ENCODE assay signal across 8 mouse cellular contexts in genomic region chr10:127522088-127522581, GRCm38 (mm10). TPM values are rescaled to one million over a fixed set of nuclear protein-coding genes. Genes with fewer than 3 reads are reported as not detected.
DNase-seq lines count a peak whose midpoint lies in the region; ATAC-seq and TF ChIP-seq lines count a peak whose summit lies in the region.

Shmt2 (minus strand) TSS chr10:127522444.

- in situ Hi-C loops in CH12.LX (cut with MboI; ENCODE audit: low pct_ligation_motif_present, low pct_unique_long_range_greater_than_20kb, low sequenced_read_pairs): no loop called here

- H3K27ac ChIP-seq in CH12.LX (ENCODE audit: insufficient read depth, low read depth): peak within 1 kb of the TSS; percentile 78
- H3K27ac ChIP-seq in heart, embryonic 13.5 days (replicated peaks): 0 out of 2 replicates have a peak within 1 kb of the TSS, but pooled peaks have one; percentile 17
- H3K27ac ChIP-seq in kidney, postnatal 0 days: 0 out of 2 replicates have a peak within 1 kb of the TSS, but pooled peaks have one; percentile 1
- H3K27ac ChIP-seq in liver, embryonic 11.5 days (ENCODE audit: low read depth, low read length): peak within 1 kb of the TSS; percentile 84

- H3K79me2 ChIP-seq in CH12.LX (replicated peaks; ENCODE audit: control insufficient read depth, extremely low read depth, insufficient read depth, poor library complexity, severe bottlenecking): peaks cover 28% of the 10 kb centered on the region

- WGBS in heart, embryonic 13.5 days: under 1% methylated on average over 21 of the region's 21 CpGs
- under 1% methylated on average over 21 of the region's 21 CpGs for WGBS in kidney, postnatal 0 days
- WGBS in liver, embryonic 11.5 days: under 1% methylated on average over 21 of the region's 21 CpGs

- H3K36me3 ChIP-seq in CH12.LX (replicated peaks in 1 of 2; ENCODE audit: control insufficient read depth in 1 of 2, insufficient read depth in 1 of 2, low read length in 1 of 2): peaks cover 30 to 39% of the 10 kb centered on the region in 2 experiments
- peaks cover 36% of the 10 kb centered on the region for H3K36me3 ChIP-seq in heart, embryonic 13.5 days
- H3K36me3 ChIP-seq in kidney, postnatal 0 days (ENCODE audit: insufficient read depth, low read length): peaks cover 18% of the 10 kb centered on the region; the same call in 1 of the 2 replicates
- H3K36me3 ChIP-seq in liver, embryonic 11.5 days (ENCODE audit: control insufficient read depth, insufficient read depth, low read length): peaks cover 35% of the 10 kb centered on the region
- H3K36me3 ChIP-seq in splenic B cell, adult 2 months (ENCODE audit: control insufficient read depth, insufficient read depth, low read length, poor library complexity, severe bottlenecking): peaks cover 6% of the 10 kb centered on the region

- H3K9ac ChIP-seq in CH12.LX (ENCODE audit: insufficient read depth, low read depth): peak within 1 kb of the TSS; percentile 92
- H3K9ac ChIP-seq in heart, embryonic 13.5 days: peak within 1 kb of the TSS; percentile 85
- H3K9ac ChIP-seq in kidney, postnatal 0 days (ENCODE audit: low read depth, low read length): peak within 1 kb of the TSS; percentile 48
- peak within 1 kb of the TSS; percentile 85 for H3K9ac ChIP-seq in liver, embryonic 11.5 days (ENCODE audit: low read depth, low read length)

- peak within 1 kb of the TSS; percentile 42 for H3K4me2 ChIP-seq in CH12.LX (ENCODE audit: insufficient read depth, low read depth, poor library complexity, severe bottlenecking)
- H3K4me2 ChIP-seq in heart, embryonic 13.5 days: peak within 1 kb of the TSS; percentile 87
- peak within 1 kb of the TSS; percentile 68 for H3K4me2 ChIP-seq in kidney, postnatal 0 days (ENCODE audit: low read length)
- peak within 1 kb of the TSS; percentile 88 for H3K4me2 ChIP-seq in liver, embryonic 11.5 days

- peak; percentile 96 for DNase-seq in CH12.LX (ENCODE audit: extremely low read depth)
- peak; percentile 87 for DNase-seq in c-Kit-negative CD71-positive TER-119-positive erythroid progenitor cells, embryonic 14.5 days (ENCODE audit: low read depth, low spot score)
- peak; percentile 83 for DNase-seq in fibroblast of lung, adult 2 months (ENCODE audit: low read depth)
- peak; percentile 98 for DNase-seq in kidney, postnatal 0 days (ENCODE audit: low spot score)
- DNase-seq in liver, embryonic 11.5 days (ENCODE audit: low spot score): peak; percentile 87
- peak; percentile 90 for DNase-seq in naive thymus-derived CD4-positive, alpha-beta T cell, adult 2 months (ENCODE audit: low read depth)
- DNase-seq in splenic B cell, adult 2 months (ENCODE audit: low read depth, low spot score): peak; percentile 91

- dilution Hi-C loops in CH12.LX (cut with MboI; ENCODE audit: extremely low pct_ligation_motif_present, extremely low pct_unique_long_range_greater_than_20kb, low sequenced_read_pairs): no loop called here

- ATAC-seq in heart, embryonic 13.5 days (ENCODE audit: extremely low read depth, insufficient number of reproducible peaks, low FRiP score, low TSS enrichment): peak; percentile 61; the same call in 1 of the 2 replicates
- ATAC-seq in kidney, postnatal 0 days (replicated peaks; ENCODE audit: low FRiP score, low read depth): peak; percentile 25; the same call in 1 of the 2 replicates
- peak; percentile 63 for ATAC-seq in liver, embryonic 11.5 days (replicated peaks; ENCODE audit: low FRiP score)

- peak within 1 kb of the TSS; percentile 73 to 93 (median 85) for H3K4me3 ChIP-seq in CH12.LX (replicated peaks in 1 of 3; ENCODE audit: low read depth in 2 of 3, low read length in 2 of 3, poor library complexity in 1 of 3)
- peak within 1 kb of the TSS; percentile 72 for H3K4me3 ChIP-seq in heart, embryonic 13.5 days
- H3K4me3 ChIP-seq in kidney, postnatal 0 days (replicated peaks; ENCODE audit: low read depth, low read length): peak within 1 kb of the TSS; percentile 43
- peak within 1 kb of the TSS; percentile 68 for H3K4me3 ChIP-seq in liver, embryonic 11.5 days (ENCODE audit: low read depth, low read length)

- no peak for TF ChIP-seq RAD21 in CH12.LX (IDR thresholded peaks at IDR 0.05; ENCODE audit: low read depth, low read length)

- peaks cover 11 to 37% of the 10 kb centered on the region in 2 experiments for H3K4me1 ChIP-seq in CH12.LX (ENCODE audit: control insufficient read depth in 1 of 2, insufficient read depth in 2 of 2)
- H3K4me1 ChIP-seq in heart, embryonic 13.5 days: peaks cover 34% of the 10 kb centered on the region
- H3K4me1 ChIP-seq in kidney, postnatal 0 days (replicated peaks; ENCODE audit: insufficient read depth, low read length): peaks cover 22% of the 10 kb centered on the region
- peaks cover 35% of the 10 kb centered on the region for H3K4me1 ChIP-seq in liver, embryonic 11.5 days (replicated peaks; ENCODE audit: control insufficient read depth, insufficient read depth, low read length)

- TF ChIP-seq EP300 in CH12.LX (IDR thresholded peaks at IDR 0.05; ENCODE audit: low read length): no peak

- H3K9me3 ChIP-seq in CH12.LX (replicated peaks; ENCODE audit: low read length): no peaks in the 10 kb centered on the region
- no peaks in the 10 kb centered on the region for H3K9me3 ChIP-seq in heart, embryonic 13.5 days
- no peaks in the 10 kb centered on the region for H3K9me3 ChIP-seq in kidney, postnatal 0 days (replicated peaks; ENCODE audit: low read length)
- H3K9me3 ChIP-seq in liver, embryonic 11.5 days (ENCODE audit: control insufficient read depth, low read length): no peaks in the 10 kb centered on the region

- peak; percentile 93 for TF ChIP-seq POLR2A in CH12.LX (IDR thresholded peaks at IDR 0.05; ENCODE audit: low read depth, low read length)

- no peak for TF ChIP-seq CTCF in CH12.LX (conservative IDR thresholded peaks at IDR 0.05 in 1 of 2, IDR thresholded peaks at IDR 0.05 in 1 of 2; ENCODE audit: low read depth in 2 of 2, low read length in 2 of 2)
- no peak for TF ChIP-seq CTCF in kidney, postnatal 0 days (IDR thresholded peaks at IDR 0.05; ENCODE audit: low read depth)

- peaks cover 23% of the 10 kb centered on the region for H3K27me3 ChIP-seq in CH12.LX (replicated peaks)
- peaks cover 58% of the 10 kb centered on the region for H3K27me3 ChIP-seq in heart, embryonic 13.5 days (replicated peaks)
- H3K27me3 ChIP-seq in kidney, postnatal 0 days (ENCODE audit: insufficient read depth, low read length): peaks cover 34% of the 10 kb centered on the region
- H3K27me3 ChIP-seq in liver, embryonic 11.5 days (replicated peaks; ENCODE audit: control insufficient read depth, insufficient read depth, low read length): peaks cover 40% of the 10 kb centered on the region
- no peaks in the 10 kb centered on the region for H3K27me3 ChIP-seq in splenic B cell, adult 2 months (ENCODE audit: control insufficient read depth, insufficient read depth, low read length, poor library complexity, severe bottlenecking)

TF ChIP-seq in CH12.LX, 34 proteins besides CTCF, POLR2A, EP300 and RAD21 (continues in another document):
- TF ChIP-seq MAFK (IDR thresholded peaks at IDR 0.05; ENCODE audit: insufficient replicate concordance, low read length): no peak
- peak; percentile 100 for TF ChIP-seq HCFC1 (IDR thresholded peaks at IDR 0.05; ENCODE audit: low read depth, low read length)
- TF ChIP-seq IRF4 (IDR thresholded peaks at IDR 0.05; ENCODE audit: low read depth, low read length): no peak; the same call in 1 of the 2 replicates
- TF ChIP-seq KAT2A (IDR thresholded peaks at IDR 0.05; ENCODE audit: insufficient replicate concordance, low read length): peak; percentile 95; the same call in 1 of the 2 replicates
- peak; percentile 97 for TF ChIP-seq MXI1 (IDR thresholded peaks at IDR 0.05; ENCODE audit: low read depth, low read length)
- TF ChIP-seq NELFE (IDR thresholded peaks at IDR 0.05; ENCODE audit: low read depth, low read length): peak; percentile 92
- peak; percentile 83 for TF ChIP-seq BHLHE40 (IDR thresholded peaks at IDR 0.05; ENCODE audit: low read depth, low read length)
- peak; percentile 99 for TF ChIP-seq MYC (IDR thresholded peaks at IDR 0.05; ENCODE audit: low read depth, low read length)
- TF ChIP-seq RCOR1 (conservative IDR thresholded peaks at IDR 0.05; ENCODE audit: low read depth, low read length): no peak
- TF ChIP-seq JUN (IDR thresholded peaks at IDR 0.05; ENCODE audit: insufficient read depth, low read depth, low read length): peak; percentile 30; the same call in 1 of the 2 replicates
- TF ChIP-seq ELF1 (IDR thresholded peaks at IDR 0.05; ENCODE audit: low read depth, low read length): peak; percentile 58; the same call in 1 of the 2 replicates
- TF ChIP-seq TCF12 (IDR thresholded peaks at IDR 0.05; ENCODE audit: low read depth, low read length): peak; percentile 82
- TF ChIP-seq MAX (IDR thresholded peaks at IDR 0.05; ENCODE audit: low read length): peak; percentile 97
- no peak for TF ChIP-seq USF1 (IDR thresholded peaks at IDR 0.05; ENCODE audit: low read depth, low read length)
- no peak for TF ChIP-seq MEF2A (IDR thresholded peaks at IDR 0.05; ENCODE audit: borderline replicate concordance, low read depth, low read length)
- TF ChIP-seq CHD2 (IDR thresholded peaks at IDR 0.05; ENCODE audit: low read length): peak; percentile 88
- TF ChIP-seq PAX5 (IDR thresholded peaks at IDR 0.05; ENCODE audit: low read length): no peak
- TF ChIP-seq ZMIZ1 (IDR thresholded peaks at IDR 0.05; ENCODE audit: low read depth, low read length): no peak; the same call in 1 of the 2 replicates
- peak; percentile 97 for TF ChIP-seq TBP (conservative IDR thresholded peaks at IDR 0.05; ENCODE audit: low read depth, low read length)
- TF ChIP-seq UBTF (IDR thresholded peaks at IDR 0.05; ENCODE audit: low read depth, low read length): 0 out of 2 replicates have a peak, but pooled peaks have one; percentile 51
- TF ChIP-seq MAZ (IDR thresholded peaks at IDR 0.05; ENCODE audit: low read depth, low read length): peak; percentile 62
- peak; percentile 99 for TF ChIP-seq NRF1 (IDR thresholded peaks at IDR 0.05; ENCODE audit: low read depth, low read length)
- TF ChIP-seq JUND (conservative IDR thresholded peaks at IDR 0.05; ENCODE audit: low read depth, low read length): 0 out of 2 replicates have a peak, but pooled peaks have one; percentile 5
- TF ChIP-seq GABPA (IDR thresholded peaks at IDR 0.05; ENCODE audit: insufficient replicate concordance, low read depth, low read length): peak; percentile 41; the same call in 1 of the 2 replicates
- TF ChIP-seq ZKSCAN1 (IDR thresholded peaks at IDR 0.05; ENCODE audit: borderline replicate concordance, low read depth, low read length): no peak

RNA-seq across cellular contexts. Expression of gene Shmt2, which starts in this region (rescaled TPM):
- total RNA-seq in CH12.LX (2012; rRNA removed) (252 and 317 TPM in 2 replicates), CH12.LX (2014; rRNA removed) (267 and 273 TPM in 2 replicates)
- 315 and 353 TPM in 2 replicates for polyA plus RNA-seq in CH12.LX (2012; ENCODE audit: insufficient read length, low read depth)
- 78.3 and 84.5 TPM in 2 replicates for polyA plus RNA-seq in heart, embryonic 13.5 days (2015; fragmentation: Nextera tagmentation; extraction: Ambion mirVana)
- 71.1 and 76.0 TPM in 2 replicates for polyA plus RNA-seq in kidney, postnatal 0 days (2015; fragmentation: Nextera tagmentation; extraction: Ambion mirVana)
- 261 and 286 TPM in 2 replicates for polyA plus RNA-seq in liver, embryonic 11.5 days (2014; fragmentation: Nextera tagmentation; extraction: Ambion mirVana)

Comparison
In these comparisons a context has a peak if more than half of its experiments do, and no peak if none do; other contexts are left out.
1. Peak in every context shown above with its lines: DNase-seq, ATAC-seq, H3K4me3 ChIP-seq and H3K27ac ChIP-seq.
2. H3K27ac ChIP-seq: peak in every context shown above with its lines; median percentile 84 in liver, embryonic 11.5 days; 78 in CH12.LX; 17 in heart, embryonic 13.5 days; 1 in kidney, postnatal 0 days.